Mouse (Mus musculus) intestine, postnatal 0 days (tissue): ENCODE measurements around the gene Gstp3. TPM values are rescaled to one million over a fixed set of nuclear protein-coding genes. Genes with fewer than 3 reads are reported as not detected.

Experiments
- ATAC-seq: fragments of 200-750 bp; cut with Nextera tagmentation; 2 replicates; pipeline ENCODE4 v1.8.0; 2017; ENCODE audit warnings: mild to moderate bottlenecking, moderate TSS enrichment, moderate library complexity
- H3K27ac ChIP-seq: fragments of 300-500 bp; sonication (generic); 2 replicates; pipeline ENCODE4 v1.5.1; 2014; ENCODE audit warnings: mild to moderate bottlenecking, low read depth, low read length, moderate library complexity
- H3K27me3 ChIP-seq: fragments of 300-500 bp; sonication (generic); replicated peaks from 2 replicates; pipeline ENCODE4 v1.6.1; 2014; ENCODE audit warnings: low read length, mixed read lengths; ENCODE audit not compliant: control insufficient read depth, insufficient read depth
- H3K36me3 ChIP-seq: fragments of 300-500 bp; sonication (generic); 2 replicates; pipeline ENCODE4 v1.6.1; 2014; ENCODE audit warnings: mild to moderate bottlenecking, moderate library complexity; ENCODE audit not compliant: control insufficient read depth, insufficient read depth
- H3K4me1 ChIP-seq: fragments of 300-500 bp; sonication (generic); replicated peaks from 2 replicates; pipeline ENCODE4 v1.6.1; 2014; ENCODE audit warnings: antibody characterized with exemption, low read length, mixed read lengths; ENCODE audit not compliant: control insufficient read depth, insufficient read depth
- H3K4me2 ChIP-seq: fragments of 300-500 bp; sonication (generic); replicated peaks from 2 replicates; pipeline ENCODE4 v1.6.1; 2014; ENCODE audit warnings: low read depth, mild to moderate bottlenecking, moderate library complexity
- H3K4me3 ChIP-seq: fragments of 300-500 bp; sonication (generic); 2 replicates; pipeline ENCODE4 v1.5.1; 2014; ENCODE audit warnings: low read depth, low read length
- H3K9ac ChIP-seq: fragments of 300-500 bp; sonication (generic); 2 replicates; pipeline ENCODE4 v1.6.1; 2014; ENCODE audit warnings: mild to moderate bottlenecking, low read depth, low read length
- H3K9me3 ChIP-seq: fragments of 300-500 bp; sonication (generic); 2 replicates; pipeline ENCODE4 v1.6.1; 2016; ENCODE audit warnings: mixed run types; ENCODE audit not compliant: control insufficient read depth
- CTCF ChIP-seq: sonication (generic); IDR thresholded peaks from 2 replicates; pipeline ENCODE4 v1.5.1; 2016; ENCODE audit warnings: low read depth, mild to moderate bottlenecking, control low read depth, antibody characterized with exemption, moderate library complexity
- WGBS: fragments of 180-500 bp; shearing (Covaris S2); extraction: QIAGEN DNeasy Blood & Tissue Kit; methylation state at CpG from one replicate; pipeline ENCODE4 v1.1.7; 2014; 5-methylcytosine and 5-hydroxymethylcytosine counted together
- polyA plus RNA-seq: library from polyadenylated mRNA; unstranded; fragments of >200 nt; fragmentation: Nextera tagmentation; extraction: Ambion mirVana; gene quantifications from 2 replicates; pipeline ENCODE4 v1.2.1, GENCODE M21; 2015

Gstp3 gene
- 68.7 and 72.6 TPM in 2 replicates for polyA plus RNA-seq

DNA sequence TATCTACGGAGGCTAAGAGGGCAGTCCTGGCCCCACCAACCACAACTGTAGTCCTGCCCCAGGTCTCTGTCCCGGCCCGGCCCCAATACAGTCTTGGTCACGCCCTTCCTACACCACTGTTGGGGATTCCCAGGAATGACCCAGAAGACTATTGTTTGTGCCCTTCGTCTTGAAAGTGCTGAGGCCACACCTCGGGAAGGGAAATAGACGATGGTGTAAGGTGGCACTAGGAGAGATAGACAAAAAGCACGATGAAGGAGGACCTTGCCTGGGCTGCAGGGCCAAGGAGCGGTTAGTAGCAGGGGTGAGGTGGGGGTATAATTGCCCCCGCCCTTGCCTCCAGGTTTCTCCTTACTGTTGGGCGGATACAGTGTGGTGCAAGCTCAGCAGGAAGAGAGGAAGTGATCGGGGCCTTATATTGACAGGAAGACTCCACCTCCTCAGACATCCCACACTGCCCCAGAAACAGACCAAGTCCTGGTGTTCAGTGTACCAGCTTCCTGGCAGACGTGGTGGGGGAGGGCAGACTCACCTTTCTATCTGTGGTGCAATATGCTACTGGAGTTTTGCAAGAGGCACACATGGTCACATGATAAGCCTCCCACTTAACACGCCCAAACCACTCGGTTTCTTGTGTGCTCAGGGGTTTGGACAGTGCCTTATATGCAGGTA is at the start of gene Gstp3:
TSS of gene Gstp3 (minus strand) at position 501 of the 672 bp plus-strand sequence.
- ATAC-seq: peak; percentile 92
- H3K27ac ChIP-seq: peak within 1 kb of the TSS; percentile 71
- H3K4me3 ChIP-seq: peak within 1 kb of the TSS; percentile 14; the same call in 1 of the 2 replicates
- peaks cover 10% of the 10 kb centered on the region; the same call in 1 of the 2 replicates for H3K4me1 ChIP-seq
- TF ChIP-seq CTCF: no peak
- no peaks in the 10 kb centered on the region for H3K36me3 ChIP-seq
- no peaks in the 10 kb centered on the region for H3K9me3 ChIP-seq
- 32% methylated on average over 15 of the region's 15 CpGs for WGBS
- no peak within 1 kb of the TSS for H3K9ac ChIP-seq
- no peaks in the 10 kb centered on the region for H3K27me3 ChIP-seq
- H3K4me2 ChIP-seq: peak within 1 kb of the TSS; percentile 44

DNA sequence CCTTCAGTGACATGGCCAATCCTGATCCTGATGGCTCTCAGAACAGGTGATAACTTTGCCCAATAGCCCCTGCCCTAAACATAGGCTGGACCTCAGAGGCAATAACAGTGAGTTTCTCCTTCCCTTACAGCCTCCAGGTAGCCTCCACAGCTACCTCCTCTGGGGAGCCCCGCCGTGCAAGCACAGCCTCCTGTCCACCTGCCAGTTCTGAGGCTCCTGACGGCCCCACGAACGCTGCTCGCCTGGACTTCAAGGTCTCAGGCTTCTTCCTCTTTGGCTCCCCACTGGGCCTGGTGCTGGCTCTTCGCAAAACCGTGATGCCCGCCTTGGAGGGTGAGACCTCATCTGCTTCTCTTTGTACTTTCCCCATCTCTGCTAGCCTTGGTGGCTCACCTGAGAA is 49.2 kb upstream of the Gstp3 start:
- Histone ChIP-seq H3K27ac (no peak overlapping the region), H3K4me1 (peaks cover 5% of the 10 kb centered on the region), H3K4me3 (no peak overlapping the region), H3K9ac (no peak overlapping the region), H3K9me3 (no peaks in the 10 kb centered on the region), H3K4me2 (no peak overlapping the region), H3K27me3 (no peaks in the 10 kb centered on the region), H3K36me3 (peaks cover 46% of the 10 kb centered on the region)
- WGBS: 90% methylated on average over 9 of the region's 9 CpGs
- no peak for ATAC-seq
- no peak for TF ChIP-seq CTCF

DNA sequence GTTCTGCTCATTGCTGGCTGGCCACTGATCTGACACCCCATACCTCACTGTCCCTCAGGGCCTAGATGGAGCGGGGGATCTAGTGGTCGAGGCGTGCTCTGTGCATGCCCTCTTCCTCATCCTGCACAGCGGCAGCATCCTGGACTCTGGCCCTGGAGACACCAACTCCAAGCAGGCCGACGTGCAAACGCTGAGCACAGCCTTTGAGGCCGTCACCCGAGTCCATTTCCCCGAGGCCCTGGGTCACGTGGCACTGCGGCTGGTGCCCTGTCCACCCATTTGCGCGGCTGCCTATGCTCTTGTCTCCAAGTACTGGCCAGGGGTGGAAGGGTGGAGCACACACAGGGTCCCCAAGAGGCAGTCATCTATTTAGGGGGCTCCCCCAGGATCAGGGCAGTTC is 47.3 kb upstream of the Gstp3 start:
- H3K27me3 ChIP-seq: no peaks in the 10 kb centered on the region
- ATAC-seq: no peak
- no peaks in the 10 kb centered on the region for H3K9me3 ChIP-seq
- H3K9ac ChIP-seq: no peak overlapping the region
- H3K4me3 ChIP-seq: no peak overlapping the region
- H3K4me2 ChIP-seq: no peak overlapping the region
- WGBS: 87% methylated on average over 14 of the region's 14 CpGs
- no peaks in the 10 kb centered on the region for H3K4me1 ChIP-seq
- no peak for TF ChIP-seq CTCF
- peaks cover 35% of the 10 kb centered on the region for H3K36me3 ChIP-seq
- H3K27ac ChIP-seq: no peak overlapping the region

DNA sequence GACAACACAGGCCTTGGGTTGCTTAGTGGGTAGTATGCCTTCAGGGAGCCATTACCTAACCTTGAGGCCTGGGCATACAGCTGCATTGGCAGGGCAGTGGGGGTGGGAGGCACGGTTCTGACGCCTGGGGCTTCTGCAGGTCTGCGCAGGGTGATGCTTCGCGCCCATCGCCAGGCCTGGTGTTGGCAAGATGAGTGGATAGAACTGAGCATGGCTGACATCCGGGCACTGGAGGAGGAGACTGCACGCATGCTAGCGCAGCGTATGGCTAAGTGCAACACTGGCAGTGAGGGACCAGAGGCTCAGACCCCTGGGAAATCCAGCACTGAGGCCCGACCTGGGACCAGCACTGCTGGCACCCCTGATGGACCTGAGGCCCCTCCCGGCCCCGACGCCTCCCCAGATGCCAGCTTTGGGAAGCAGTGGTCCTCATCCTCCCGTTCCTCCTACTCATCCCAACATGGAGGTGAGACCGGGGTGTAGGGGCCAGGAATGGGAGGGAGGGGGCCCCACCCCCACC is 45.4 kb upstream of the Gstp3 start:
- H3K9me3 ChIP-seq: no peaks in the 10 kb centered on the region
- no peak overlapping the region for H3K27ac ChIP-seq
- no peak overlapping the region for H3K4me2 ChIP-seq
- H3K4me3 ChIP-seq: no peak overlapping the region
- 93% methylated on average over 16 of the region's 16 CpGs for WGBS
- H3K36me3 ChIP-seq: peaks cover 25% of the 10 kb centered on the region
- H3K9ac ChIP-seq: no peak overlapping the region
- no peak for TF ChIP-seq CTCF
- no peaks in the 10 kb centered on the region for H3K27me3 ChIP-seq
- no peaks in the 10 kb centered on the region for H3K4me1 ChIP-seq
- no peak for ATAC-seq

DNA sequence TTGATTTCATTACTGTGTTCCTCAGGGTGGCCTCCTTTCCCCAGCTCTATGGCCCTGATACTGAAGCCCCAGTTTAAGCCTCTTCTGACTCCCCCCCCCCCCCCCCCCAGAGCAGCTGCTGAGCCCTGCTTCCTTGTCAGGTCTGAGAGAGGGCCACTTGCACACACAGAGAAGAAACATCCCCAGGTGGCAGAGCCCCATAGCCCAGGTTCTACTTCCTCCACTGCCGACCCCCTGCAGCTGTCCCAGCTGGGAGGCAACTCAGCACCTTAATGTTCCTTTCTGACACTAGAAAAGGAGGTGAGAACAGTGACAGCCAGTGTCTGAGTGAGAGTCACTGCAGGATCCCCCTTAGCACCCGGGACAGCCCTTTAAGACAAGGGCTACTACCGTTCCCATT is 44.4 kb upstream of the Gstp3 start:
- 65% methylated on average over 3 of the region's 3 CpGs for WGBS

DNA sequence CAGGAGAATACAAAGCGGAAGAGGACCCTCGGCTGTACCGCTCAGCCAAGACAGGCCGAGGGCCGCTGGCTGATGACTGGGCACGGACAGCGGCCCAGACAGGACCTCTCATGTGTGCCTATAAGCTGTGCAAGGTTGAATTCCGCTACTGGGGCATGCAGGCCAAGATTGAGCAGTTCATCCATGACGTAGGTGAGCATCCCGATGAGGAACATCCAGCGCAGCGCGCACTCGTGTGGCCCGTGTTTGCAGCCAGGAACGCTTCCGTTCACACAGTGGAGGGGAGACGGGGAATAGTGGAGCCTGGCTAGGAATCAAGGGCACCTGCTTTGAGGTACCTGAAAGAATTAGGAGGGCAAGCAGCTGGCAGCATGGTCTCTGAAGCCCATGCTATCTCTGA is 43.9 kb upstream of the Gstp3 start:
- peaks cover 25% of the 10 kb centered on the region for H3K36me3 ChIP-seq
- H3K9ac ChIP-seq: no peak overlapping the region
- no peak overlapping the region for H3K27ac ChIP-seq
- 93% methylated on average over 18 of the region's 18 CpGs for WGBS
- H3K4me3 ChIP-seq: no peak overlapping the region
- ATAC-seq: no peak
- H3K4me1 ChIP-seq: no peaks in the 10 kb centered on the region; the same call in 1 of the 2 replicates
- no peak overlapping the region for H3K4me2 ChIP-seq
- TF ChIP-seq CTCF: no peak
- no peaks in the 10 kb centered on the region for H3K27me3 ChIP-seq
- H3K9me3 ChIP-seq: no peaks in the 10 kb centered on the region

More for the DNA sequence above, 44.4 kb upstream of the Gstp3 start:
- Histone ChIP-seq H3K27me3 (no peaks in the 10 kb centered on the region), H3K9me3 (no peaks in the 10 kb centered on the region), H3K9ac (no peak overlapping the region), H3K4me1 (no peaks in the 10 kb centered on the region; the same call in 1 of the 2 replicates), H3K36me3 (peaks cover 25% of the 10 kb centered on the region), H3K4me3 (no peak overlapping the region), H3K27ac (no peak overlapping the region), H3K4me2 (no peak overlapping the region)
- no peak for ATAC-seq
- no peak for TF ChIP-seq CTCF
